In the genomic region with DNA sequence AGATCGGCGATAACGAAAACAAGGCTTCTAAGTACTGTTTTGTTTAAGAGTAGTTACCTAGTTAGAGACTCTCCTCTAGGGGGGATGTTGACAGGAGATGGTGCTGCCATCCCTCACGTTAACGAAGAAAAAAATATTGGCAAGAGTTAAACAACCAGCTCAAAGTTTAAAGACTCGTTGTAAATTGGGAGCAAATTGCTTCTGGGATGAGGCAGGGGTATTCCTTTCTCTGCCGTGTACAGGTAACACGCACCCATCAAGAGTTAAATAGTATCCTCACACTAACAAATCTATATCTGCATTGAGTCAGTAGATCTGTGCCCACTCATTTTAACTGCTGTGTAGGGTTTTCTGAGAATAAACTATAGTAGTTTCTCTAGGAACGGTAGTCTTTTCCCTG, we compare ENCODE assay signal across 8 mouse cellular contexts. TPM values are rescaled to one million over a fixed set of nuclear protein-coding genes. Genes with fewer than 3 reads are reported as not detected.
DNase-seq lines count a peak whose midpoint lies in the region; ATAC-seq and TF ChIP-seq lines count a peak whose summit lies in the region.

No protein-coding gene starts in this region.

- no peaks in the 10 kb centered on the region for H3K4me1 ChIP-seq in liver, adult 2 months (ENCODE audit: control insufficient read depth, insufficient read depth, low read length)
- H3K4me1 ChIP-seq in embryonic facial prominence, embryonic 13.5 days, result peaks cover 6% of the 10 kb centered on the region; the same call in 1 of the 2 replicates
- H3K4me1 ChIP-seq in intestine, embryonic 15.5 days (replicated peaks), result peaks cover 6% of the 10 kb centered on the region
- H3K4me1 ChIP-seq in neural tube, embryonic 12.5 days, result peaks cover 9% of the 10 kb centered on the region

- intact Hi-C loops in left cerebral cortex, postnatal 10 days (cut with DNase I), result no loop called here

- TF ChIP-seq CTCF in liver, adult 2 months (IDR thresholded peaks at IDR 0.05; ENCODE audit: low read depth, low read length), result no peak

- peaks cover 11% of the 10 kb centered on the region for H3K36me3 ChIP-seq in liver, adult 2 months (ENCODE audit: control insufficient read depth, insufficient read depth, low read length)
- peaks cover 28% of the 10 kb centered on the region for H3K36me3 ChIP-seq in embryonic facial prominence, embryonic 13.5 days
- H3K36me3 ChIP-seq in intestine, embryonic 15.5 days, result peaks cover 11% of the 10 kb centered on the region
- H3K36me3 ChIP-seq in neural tube, embryonic 12.5 days, result peaks cover 28% of the 10 kb centered on the region

- H3K9me3 ChIP-seq in embryonic facial prominence, embryonic 13.5 days, result no peaks in the 10 kb centered on the region
- no peaks in the 10 kb centered on the region for H3K9me3 ChIP-seq in intestine, embryonic 15.5 days
- no peaks in the 10 kb centered on the region for H3K9me3 ChIP-seq in neural tube, embryonic 12.5 days

- no peak for ATAC-seq in embryonic facial prominence, embryonic 13.5 days (ENCODE audit: insufficient number of reproducible peaks, insufficient read depth, low FRiP score, low TSS enrichment, low read depth)
- no peak for ATAC-seq in intestine, embryonic 15.5 days
- no peak for ATAC-seq in neural tube, embryonic 12.5 days (ENCODE audit: low FRiP score, low read depth)

- DNase-seq in liver, adult 2 months (ENCODE audit: extremely low read depth, low read depth, low spot score), result no peak
- no peak for DNase-seq in liver
- no peak for DNase-seq in left cerebral cortex, postnatal 10 days (ENCODE audit: extremely low spot score in 1 of 2, low spot score in 2 of 2)
- no peak for DNase-seq in kidney, adult 18-20 months
- DNase-seq in thymus, postnatal 36 days, result no peak

- peak overlapping the region; percentile 95 for H3K4me3 ChIP-seq in liver, adult 2 months (ENCODE audit: insufficient read depth, low read depth, low read length)
- peak overlapping the region; percentile 92 for H3K4me3 ChIP-seq in embryonic facial prominence, embryonic 13.5 days
- peak overlapping the region; percentile 76 for H3K4me3 ChIP-seq in intestine, embryonic 15.5 days (replicated peaks)
- H3K4me3 ChIP-seq in neural tube, embryonic 12.5 days, result peak overlapping the region; percentile 79

- peak overlapping the region; percentile 93 for H3K9ac ChIP-seq in liver, adult 2 months (ENCODE audit: low read depth, low read length)
- peak overlapping the region; percentile 97 for H3K9ac ChIP-seq in embryonic facial prominence, embryonic 13.5 days
- H3K9ac ChIP-seq in intestine, embryonic 15.5 days, result peak overlapping the region; percentile 83
- peak overlapping the region; percentile 91 for H3K9ac ChIP-seq in neural tube, embryonic 12.5 days

- H3K4me2 ChIP-seq in embryonic facial prominence, embryonic 13.5 days, result peak overlapping the region; percentile 77
- H3K4me2 ChIP-seq in intestine, embryonic 15.5 days (replicated peaks), result peak overlapping the region; percentile 58
- H3K4me2 ChIP-seq in neural tube, embryonic 12.5 days (replicated peaks), result peak overlapping the region; percentile 81

- H3K79me2 ChIP-seq in liver, adult 2 months (ENCODE audit: control insufficient read depth, insufficient read depth, low read length), result 0 out of 2 replicates have a peak, but pooled peaks cover 2% of the 10 kb centered on the region

- no peak for TF ChIP-seq POLR2A in liver, adult 2 months (IDR thresholded peaks at IDR 0.05; ENCODE audit: extremely low read depth, insufficient read depth, low read length)

- 4% methylated on average over 9 of the region's 9 CpGs for WGBS in liver, adult 2 months
- WGBS in embryonic facial prominence, embryonic 13.5 days, result 6% methylated on average over 9 of the region's 9 CpGs
- 5% methylated on average over 9 of the region's 9 CpGs for WGBS in intestine, embryonic 15.5 days
- 9% methylated on average over 9 of the region's 9 CpGs for WGBS in neural tube, embryonic 12.5 days

- no peaks in the 10 kb centered on the region for H3K27me3 ChIP-seq in liver, adult 2 months (ENCODE audit: control insufficient read depth, insufficient read depth, low read length)
- H3K27me3 ChIP-seq in embryonic facial prominence, embryonic 13.5 days, result no peaks in the 10 kb centered on the region
- no peaks in the 10 kb centered on the region for H3K27me3 ChIP-seq in intestine, embryonic 15.5 days (replicated peaks)
- no peaks in the 10 kb centered on the region for H3K27me3 ChIP-seq in neural tube, embryonic 12.5 days (replicated peaks)

- peak overlapping the region; percentile 66; the same call in 1 of the 2 replicates for H3K27ac ChIP-seq in liver, adult 2 months (replicated peaks; ENCODE audit: insufficient read depth, low read depth, low read length)
- peak overlapping the region; percentile 91 for H3K27ac ChIP-seq in embryonic facial prominence, embryonic 13.5 days
- peak overlapping the region; percentile 84 for H3K27ac ChIP-seq in intestine, embryonic 15.5 days
- H3K27ac ChIP-seq in neural tube, embryonic 12.5 days, result no peak overlapping the region

RNA-seq across cellular contexts. Expression of a gene that starts 3.3 kb away (rescaled TPM):
- total RNA-seq in liver, adult 2 months (2014; rRNA removed), result 16.3 and 17.1 TPM in 2 replicates
- 8.9 and 10.6 TPM in 2 replicates for polyA plus RNA-seq in liver, adult 2 months (2012; rRNA removed)
- 164 and 186 TPM in 2 replicates for polyA plus RNA-seq in embryonic facial prominence, embryonic 13.5 days (2015; fragmentation: Nextera tagmentation; extraction: Ambion mirVana)
- polyA plus RNA-seq in intestine, embryonic 15.5 days (2015; fragmentation: Nextera tagmentation; extraction: Ambion mirVana), result 131 and 144 TPM in 2 replicates
- 173 TPM in 2 replicates for polyA plus RNA-seq in neural tube, embryonic 12.5 days (2016; fragmentation: Nextera tagmentation; extraction: Ambion mirVana)
- total RNA-seq in left cerebral cortex, postnatal 10 days (2021), result 10 to 100 TPM; 13.1 to 17.9 TPM

RNA-seq across cellular contexts. Expression of a gene that starts 27.4 kb away (rescaled TPM):
- 375 and 379 TPM in 2 replicates for total RNA-seq in liver, adult 2 months (2014; rRNA removed)
- polyA plus RNA-seq in liver, adult 2 months (2012; rRNA removed), result 279 and 327 TPM in 2 replicates
- 325 and 339 TPM in 2 replicates for polyA plus RNA-seq in embryonic facial prominence, embryonic 13.5 days (2015; fragmentation: Nextera tagmentation; extraction: Ambion mirVana)
- polyA plus RNA-seq in intestine, embryonic 15.5 days (2015; fragmentation: Nextera tagmentation; extraction: Ambion mirVana), result 372 and 411 TPM in 2 replicates
- polyA plus RNA-seq in neural tube, embryonic 12.5 days (2016; fragmentation: Nextera tagmentation; extraction: Ambion mirVana), result 293 and 322 TPM in 2 replicates
- total RNA-seq in left cerebral cortex, postnatal 10 days (2021), result 100 to 1,000 TPM; 194 to 198 TPM

RNA-seq across cellular contexts. Expression of a gene that starts 28.0 kb away (rescaled TPM):
- 7.9 and 8.6 TPM in 2 replicates for total RNA-seq in liver, adult 2 months (2014; rRNA removed)
- 1.9 and 2.0 TPM in 2 replicates for polyA plus RNA-seq in liver, adult 2 months (2012; rRNA removed)
- polyA plus RNA-seq in embryonic facial prominence, embryonic 13.5 days (2015; fragmentation: Nextera tagmentation; extraction: Ambion mirVana), result 33.4 and 35.8 TPM in 2 replicates
- 40.2 and 43.2 TPM in 2 replicates for polyA plus RNA-seq in intestine, embryonic 15.5 days (2015; fragmentation: Nextera tagmentation; extraction: Ambion mirVana)
- 32.6 and 36.8 TPM in 2 replicates for polyA plus RNA-seq in neural tube, embryonic 12.5 days (2016; fragmentation: Nextera tagmentation; extraction: Ambion mirVana)
- total RNA-seq in left cerebral cortex, postnatal 10 days (2021), result 10 to 100 TPM; 18.9 to 24.0 TPM

Comparison
In these comparisons a context has a peak if more than half of its experiments do, and no peak if none do; other contexts are left out.
1. RNA of a gene that starts 3.3 kb away (polyA plus RNA-seq): 164 to 186 TPM in embryonic facial prominence, embryonic 13.5 days, 173 TPM in neural tube, embryonic 12.5 days and 131 to 144 TPM in intestine, embryonic 15.5 days; 8.9 to 10.6 TPM in liver, adult 2 months; every median in the first group is over 10 times any median in the second.
2. RNA of a gene that starts 28.0 kb away (polyA plus RNA-seq): 40.2 to 43.2 TPM in intestine, embryonic 15.5 days, 32.6 to 36.8 TPM in neural tube, embryonic 12.5 days and 33.4 to 35.8 TPM in embryonic facial prominence, embryonic 13.5 days; 1.9 to 2.0 TPM in liver, adult 2 months; every median in the first group is over 10 times any median in the second.
3. Peak in every context shown above with its lines, with median percentiles within 50 percentile points of each other: H3K4me3 ChIP-seq, H3K9ac ChIP-seq and H3K4me2 ChIP-seq.